Mouse (Mus musculus) liver, adult 2 months (tissue): ENCODE measurements around the gene Med20.

Experiments used
- CTCF ChIP-seq: fragments of 200-500 bp; IDR thresholded peaks from 2 replicates; pipeline ENCODE4 v1.5.1; 2011; ENCODE audit warnings: low read depth, low read length, control low read depth
- POLR2A ChIP-seq: fragments of 200-500 bp; IDR thresholded peaks from 2 replicates; pipeline ENCODE4 v1.6.1; 2011; ENCODE audit warnings: low read length, control low read depth; ENCODE audit not compliant: insufficient read depth; ENCODE audit errors: extremely low read depth

DNA sequence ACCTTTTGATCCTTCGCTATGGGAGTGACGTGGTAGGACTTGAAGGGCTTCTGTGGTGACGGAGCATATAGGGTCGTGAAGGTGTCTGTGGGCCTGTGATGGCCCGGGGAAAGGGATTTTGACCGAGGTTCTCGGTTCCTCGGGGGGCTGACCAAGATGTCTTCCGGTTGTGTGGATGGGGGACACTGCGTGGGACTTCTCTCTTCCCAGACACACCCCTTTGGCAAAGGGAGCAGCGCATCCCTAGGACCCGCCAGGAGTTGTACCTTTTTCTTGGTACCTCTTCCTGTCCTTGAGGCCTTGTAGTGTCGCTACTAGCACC is 240 bp downstream of the Med20 start:
- no peak for TF ChIP-seq CTCF
- TF ChIP-seq POLR2A = no peak
